Mouse (Mus musculus) embryonic facial prominence, embryonic 13.5 days (tissue): ENCODE data around the gene Tenm3. TPM values are rescaled to one million over a fixed set of nuclear protein-coding genes. Genes with fewer than 3 reads are reported as not detected.
A peak's percentile ranks its signal among the peaks of the same experiment; 100 is the strongest.

Experiments used
- ATAC-seq: fragments of 200-750 bp; cut with Nextera tagmentation; 2 replicates; pipeline ENCODE4 v1.8.0; 2017; ENCODE audit warnings: low read depth; ENCODE audit not compliant: insufficient number of reproducible peaks, insufficient read depth, low FRiP score, low TSS enrichment
- H3K27ac ChIP-seq: fragments of 300-500 bp; sonication (generic); 2 replicates; pipeline ENCODE4 v1.5.1; 2015; ENCODE audit warnings: moderate library complexity, mild to moderate bottlenecking, inconsistent platforms
- H3K27me3 ChIP-seq: fragments of 300-500 bp; sonication (generic); 2 replicates; pipeline ENCODE4 v1.6.1; 2015; ENCODE audit warnings: mild to moderate bottlenecking, inconsistent platforms
- H3K36me3 ChIP-seq: fragments of 300-500 bp; sonication (generic); 2 replicates; pipeline ENCODE4 v1.6.1; 2015; ENCODE audit warnings: mild to moderate bottlenecking, inconsistent platforms
- H3K4me1 ChIP-seq: fragments of 300-500 bp; sonication (generic); 2 replicates; pipeline ENCODE4 v1.6.1; 2015; ENCODE audit warnings: inconsistent platforms
- H3K4me2 ChIP-seq: fragments of 300-500 bp; sonication (generic); 2 replicates; pipeline ENCODE4 v1.6.1; 2015; ENCODE audit warnings: moderate library complexity, mild to moderate bottlenecking, inconsistent platforms
- H3K4me3 ChIP-seq: fragments of 300-500 bp; sonication (generic); 2 replicates; pipeline ENCODE4 v1.5.1; 2015; ENCODE audit warnings: mild to moderate bottlenecking, inconsistent platforms
- H3K9ac ChIP-seq: fragments of 300-500 bp; sonication (generic); 2 replicates; pipeline ENCODE4 v1.6.1; 2015; ENCODE audit warnings: mild to moderate bottlenecking, inconsistent platforms
- H3K9me3 ChIP-seq: fragments of 300-500 bp; sonication (generic); 2 replicates; pipeline ENCODE4 v1.6.1; 2016; ENCODE audit warnings: inconsistent platforms
- WGBS: fragments of 180-500 bp; shearing (Covaris S2); methylation state at CpG from one replicate; pipeline ENCODE4 v1.1.7; 2015; ENCODE audit warnings: mixed read lengths; 5-methylcytosine and 5-hydroxymethylcytosine counted together
- polyA plus RNA-seq: library from polyadenylated mRNA; unstranded; fragments of >200 nt; fragmentation: Nextera tagmentation; extraction: Ambion mirVana; gene quantifications from 2 replicates; pipeline ENCODE4 v1.2.1, GENCODE M21; 2015

The Tenm3 gene
- polyA plus RNA-seq, 1 experiment from 2014 or later, result 53.7 TPM

GRCm38 (mm10) chr8:48231389-48231788 lies 612.4 kb downstream of the Tenm3 start:
- Histone ChIP-seq H3K4me3 (no peak overlapping the region), H3K9ac (no peak overlapping the region), H3K36me3 (peaks cover 82% of the 10 kb centered on the region), H3K27ac (no peak overlapping the region), H3K4me1 (peaks cover 8% of the 10 kb centered on the region; the same call in 1 of the 2 replicates), H3K27me3 (no peaks in the 10 kb centered on the region), H3K9me3 (no peaks in the 10 kb centered on the region; the same call in 1 of the 2 replicates), H3K4me2 (no peak overlapping the region)
- 59% methylated on average over 9 of the region's 9 CpGs for WGBS
- ATAC-seq, result no peak

GRCm38 (mm10) chr8:48228676-48229075 lies 615.1 kb downstream of the Tenm3 start:
- no peak for ATAC-seq
- peaks cover 56% of the 10 kb centered on the region for H3K36me3 ChIP-seq
- WGBS, result 98% methylated on average over 35 of the region's 35 CpGs
- no peaks in the 10 kb centered on the region; the same call in 1 of the 2 replicates for H3K27me3 ChIP-seq
- H3K4me2 ChIP-seq, result no peak overlapping the region
- no peak overlapping the region for H3K9ac ChIP-seq
- H3K4me3 ChIP-seq, result no peak overlapping the region
- peaks cover 11% of the 10 kb centered on the region; the same call in 1 of the 2 replicates for H3K4me1 ChIP-seq
- H3K9me3 ChIP-seq, result no peaks in the 10 kb centered on the region
- no peak overlapping the region for H3K27ac ChIP-seq

- no peak for ATAC-seq
- 46% methylated on average over 11 of the region's 11 CpGs for WGBS
These were observed 619.0 kb downstream of the Tenm3 start for GRCm38 (mm10) chr8:48224753-48225152.

GRCm38 (mm10) chr8:48222429-48222769 lies 621.4 kb downstream of the Tenm3 start:
- peak; percentile 63; the same call in 1 of the 2 replicates for ATAC-seq
- Histone ChIP-seq H3K9me3 (no peaks in the 10 kb centered on the region), H3K27ac (no peak overlapping the region), H3K4me3 (peak overlapping the region; percentile 36), H3K27me3 (peaks cover 13% of the 10 kb centered on the region), H3K4me2 (peak overlapping the region; percentile 60), H3K9ac (peak overlapping the region; percentile 65), H3K36me3 (peaks cover 8% of the 10 kb centered on the region), H3K4me1 (peaks cover 19% of the 10 kb centered on the region)
- WGBS, result 12% methylated on average over 11 of the region's 11 CpGs

More at GRCm38 (mm10) chr8:48224753-48225152, 619.0 kb downstream of the Tenm3 start:
- Histone ChIP-seq H3K36me3 (peaks cover 29% of the 10 kb centered on the region), H3K27me3 (peaks cover 10% of the 10 kb centered on the region), H3K4me1 (peaks cover 19% of the 10 kb centered on the region), H3K9ac (no peak overlapping the region), H3K4me2 (no peak overlapping the region), H3K4me3 (no peak overlapping the region), H3K27ac (no peak overlapping the region), H3K9me3 (no peaks in the 10 kb centered on the region)

GRCm38 (mm10) chr8:48221724-48222428 lies 621.9 kb downstream of the Tenm3 start:
- no peak for ATAC-seq
- 13% methylated on average over 16 of the region's 16 CpGs for WGBS
- H3K4me2 ChIP-seq, result peak overlapping the region; percentile 60
- H3K36me3 ChIP-seq, result peaks cover 3% of the 10 kb centered on the region
- peak overlapping the region; percentile 36 for H3K4me3 ChIP-seq
- peaks cover 13% of the 10 kb centered on the region for H3K27me3 ChIP-seq
- H3K9ac ChIP-seq, result peak overlapping the region; percentile 65
- H3K27ac ChIP-seq, result no peak overlapping the region
- no peaks in the 10 kb centered on the region for H3K9me3 ChIP-seq
- H3K4me1 ChIP-seq, result peaks cover 19% of the 10 kb centered on the region

GRCm38 (mm10) chr8:48221304-48221703 lies 622.4 kb downstream of the Tenm3 start:
- H3K4me3 ChIP-seq, result no peak overlapping the region
- peaks cover 19% of the 10 kb centered on the region for H3K4me1 ChIP-seq
- H3K36me3 ChIP-seq, result no peaks in the 10 kb centered on the region
- no peak overlapping the region for H3K27ac ChIP-seq
- H3K9ac ChIP-seq, result no peak overlapping the region
- no peak for ATAC-seq
- WGBS, result 81% methylated on average over 11 of the region's 11 CpGs
- H3K27me3 ChIP-seq, result peaks cover 13% of the 10 kb centered on the region
- H3K4me2 ChIP-seq, result no peak overlapping the region
- no peaks in the 10 kb centered on the region for H3K9me3 ChIP-seq

- Histone ChIP-seq H3K9me3 (no peaks in the 10 kb centered on the region), H3K9ac (no peak overlapping the region), H3K36me3 (no peaks in the 10 kb centered on the region), H3K4me3 (no peak overlapping the region), H3K27me3 (peaks cover 16% of the 10 kb centered on the region), H3K27ac (no peak overlapping the region), H3K4me1 (peaks cover 20% of the 10 kb centered on the region), H3K4me2 (no peak overlapping the region)
- WGBS, result 74% methylated on average over 25 of the region's 25 CpGs
- ATAC-seq, result no peak
These were observed 623.1 kb downstream of the Tenm3 start for GRCm38 (mm10) chr8:48220529-48221181.

GRCm38 (mm10) chr8:48215071-48215501 lies 628.7 kb downstream of the Tenm3 start:
- no peak overlapping the region for H3K27ac ChIP-seq
- 17% methylated on average over 9 of the region's 9 CpGs for WGBS

GRCm38 (mm10) chr8:48214386-48214785 lies 629.4 kb downstream of the Tenm3 start:
- H3K9me3 ChIP-seq, result no peaks in the 10 kb centered on the region
- H3K27ac ChIP-seq, result no peak overlapping the region
- H3K27me3 ChIP-seq, result peaks cover 9% of the 10 kb centered on the region; the same call in 1 of the 2 replicates
- no peak overlapping the region for H3K9ac ChIP-seq
- H3K4me1 ChIP-seq, result peaks cover 11% of the 10 kb centered on the region
- 59% methylated on average over 6 of the region's 6 CpGs for WGBS
- no peaks in the 10 kb centered on the region for H3K36me3 ChIP-seq
- H3K4me2 ChIP-seq, result no peak overlapping the region
- no peak; the same call in 1 of the 2 replicates for ATAC-seq
- no peak overlapping the region for H3K4me3 ChIP-seq

More at GRCm38 (mm10) chr8:48215071-48215501, 628.7 kb downstream of the Tenm3 start:
- H3K4me3 ChIP-seq, result no peak overlapping the region
- ATAC-seq, result no peak
- peaks cover 11% of the 10 kb centered on the region for H3K4me1 ChIP-seq
- no peaks in the 10 kb centered on the region for H3K9me3 ChIP-seq
- no peak overlapping the region for H3K9ac ChIP-seq
- H3K36me3 ChIP-seq, result no peaks in the 10 kb centered on the region
- H3K4me2 ChIP-seq, result no peak overlapping the region
- peaks cover 12% of the 10 kb centered on the region for H3K27me3 ChIP-seq

GRCm38 (mm10) chr8:48211931-48212330 lies 631.8 kb downstream of the Tenm3 start:
- H3K9me3 ChIP-seq, result no peaks in the 10 kb centered on the region
- 84% methylated on average over 9 of the region's 9 CpGs for WGBS
- ATAC-seq, result no peak
- peaks cover 15% of the 10 kb centered on the region for H3K4me1 ChIP-seq
- H3K36me3 ChIP-seq, result no peaks in the 10 kb centered on the region
- H3K27ac ChIP-seq, result no peak overlapping the region
- no peak overlapping the region for H3K9ac ChIP-seq
- peaks cover 6% of the 10 kb centered on the region; the same call in 1 of the 2 replicates for H3K27me3 ChIP-seq
- H3K4me3 ChIP-seq, result no peak overlapping the region
- no peak overlapping the region for H3K4me2 ChIP-seq

- 81% methylated on average over 6 of the region's 6 CpGs for WGBS
- no peak overlapping the region for H3K27ac ChIP-seq
- H3K9me3 ChIP-seq, result no peaks in the 10 kb centered on the region
- H3K4me1 ChIP-seq, result peaks cover 18% of the 10 kb centered on the region; the same call in 1 of the 2 replicates
- no peak overlapping the region for H3K4me2 ChIP-seq
- no peak overlapping the region for H3K9ac ChIP-seq
- 0 out of 2 replicates have a peak, but pooled peaks cover 3% of the 10 kb centered on the region for H3K27me3 ChIP-seq
- no peaks in the 10 kb centered on the region for H3K36me3 ChIP-seq
- no peak for ATAC-seq
- no peak overlapping the region for H3K4me3 ChIP-seq
These were observed 636.2 kb downstream of the Tenm3 start for GRCm38 (mm10) chr8:48207567-48207966.
